Mouse (Mus musculus) intestine, postnatal 0 days (tissue): Measurements from ENCODE around the gene Slc24a3. TPM values are rescaled to one million over a fixed set of nuclear protein-coding genes. Genes with fewer than 3 reads are reported as not detected.
A peak's percentile ranks its signal among the peaks of the same experiment; 100 is the strongest.

Source experiments
- ATAC-seq: fragments of 200-750 bp; cut with Nextera tagmentation; 2 replicates; pipeline ENCODE4 v1.8.0; 2017; ENCODE audit warnings: mild to moderate bottlenecking, moderate TSS enrichment, moderate library complexity
- H3K27ac ChIP-seq: fragments of 300-500 bp; sonication (generic); 2 replicates; pipeline ENCODE4 v1.5.1; 2014; ENCODE audit warnings: mild to moderate bottlenecking, low read depth, low read length, moderate library complexity
- H3K27me3 ChIP-seq: fragments of 300-500 bp; sonication (generic); replicated peaks from 2 replicates; pipeline ENCODE4 v1.6.1; 2014; ENCODE audit warnings: low read length, mixed read lengths; ENCODE audit not compliant: control insufficient read depth, insufficient read depth
- H3K36me3 ChIP-seq: fragments of 300-500 bp; sonication (generic); 2 replicates; pipeline ENCODE4 v1.6.1; 2014; ENCODE audit warnings: mild to moderate bottlenecking, moderate library complexity; ENCODE audit not compliant: control insufficient read depth, insufficient read depth
- H3K4me1 ChIP-seq: fragments of 300-500 bp; sonication (generic); replicated peaks from 2 replicates; pipeline ENCODE4 v1.6.1; 2014; ENCODE audit warnings: antibody characterized with exemption, low read length, mixed read lengths; ENCODE audit not compliant: control insufficient read depth, insufficient read depth
- H3K4me2 ChIP-seq: fragments of 300-500 bp; sonication (generic); replicated peaks from 2 replicates; pipeline ENCODE4 v1.6.1; 2014; ENCODE audit warnings: low read depth, mild to moderate bottlenecking, moderate library complexity
- H3K4me3 ChIP-seq: fragments of 300-500 bp; sonication (generic); 2 replicates; pipeline ENCODE4 v1.5.1; 2014; ENCODE audit warnings: low read depth, low read length
- H3K9ac ChIP-seq: fragments of 300-500 bp; sonication (generic); 2 replicates; pipeline ENCODE4 v1.6.1; 2014; ENCODE audit warnings: mild to moderate bottlenecking, low read depth, low read length
- H3K9me3 ChIP-seq: fragments of 300-500 bp; sonication (generic); 2 replicates; pipeline ENCODE4 v1.6.1; 2016; ENCODE audit warnings: mixed run types; ENCODE audit not compliant: control insufficient read depth
- CTCF ChIP-seq: sonication (generic); IDR thresholded peaks from 2 replicates; pipeline ENCODE4 v1.5.1; 2016; ENCODE audit warnings: low read depth, mild to moderate bottlenecking, control low read depth, antibody characterized with exemption, moderate library complexity
- WGBS: fragments of 180-500 bp; shearing (Covaris S2); extraction: QIAGEN DNeasy Blood & Tissue Kit; methylation state at CpG from one replicate; pipeline ENCODE4 v1.1.7; 2014; 5-methylcytosine and 5-hydroxymethylcytosine counted together
- polyA plus RNA-seq: library from polyadenylated mRNA; unstranded; fragments of >200 nt; fragmentation: Nextera tagmentation; extraction: Ambion mirVana; gene quantifications from 2 replicates; pipeline ENCODE4 v1.2.1, GENCODE M21; 2015

The Slc24a3 gene
- polyA plus RNA-seq, 1 experiment from 2014 or later: 6.5 TPM

- no peak for TF ChIP-seq CTCF
- Histone ChIP-seq H3K4me2 (no peak overlapping the region), H3K9ac (no peak overlapping the region), H3K4me1 (no peaks in the 10 kb centered on the region), H3K27me3 (no peaks in the 10 kb centered on the region), H3K36me3 (no peaks in the 10 kb centered on the region), H3K9me3 (no peaks in the 10 kb centered on the region), H3K4me3 (no peak overlapping the region), H3K27ac (no peak overlapping the region)
- ATAC-seq: no peak
- 43% methylated on average over 2 of the region's 2 CpGs for WGBS
These were observed 116.2 kb downstream of the Slc24a3 start for GRCm38 (mm10) chr2:145283746-145284145.

GRCm38 (mm10) chr2:145288501-145288900, 120.9 kb downstream of the Slc24a3 start:
- H3K36me3 ChIP-seq: no peaks in the 10 kb centered on the region
- no peaks in the 10 kb centered on the region for H3K27me3 ChIP-seq
- H3K27ac ChIP-seq: no peak overlapping the region
- no peak for TF ChIP-seq CTCF
- no peak overlapping the region for H3K9ac ChIP-seq
- H3K4me2 ChIP-seq: no peak overlapping the region
- H3K4me1 ChIP-seq: no peaks in the 10 kb centered on the region
- H3K4me3 ChIP-seq: no peak overlapping the region
- WGBS: 64% methylated on average over 1 of the region's 1 CpGs
- no peak for ATAC-seq
- H3K9me3 ChIP-seq: no peaks in the 10 kb centered on the region

- no peaks in the 10 kb centered on the region for H3K4me1 ChIP-seq
- H3K9me3 ChIP-seq: no peaks in the 10 kb centered on the region
- no peaks in the 10 kb centered on the region for H3K27me3 ChIP-seq
- no peak overlapping the region for H3K4me2 ChIP-seq
- 16% methylated on average over 2 of the region's 2 CpGs for WGBS
- no peak overlapping the region for H3K9ac ChIP-seq
- ATAC-seq: no peak
- H3K4me3 ChIP-seq: no peak overlapping the region
- peak; percentile 72 for TF ChIP-seq CTCF
- no peak overlapping the region for H3K27ac ChIP-seq
- H3K36me3 ChIP-seq: no peaks in the 10 kb centered on the region
These were observed 123.9 kb downstream of the Slc24a3 start for GRCm38 (mm10) chr2:145291473-145291872.

GRCm38 (mm10) chr2:145292196-145292595, 124.6 kb downstream of the Slc24a3 start:
- Histone ChIP-seq H3K9me3 (no peaks in the 10 kb centered on the region), H3K4me3 (no peak overlapping the region), H3K27me3 (no peaks in the 10 kb centered on the region), H3K4me2 (no peak overlapping the region), H3K27ac (no peak overlapping the region), H3K4me1 (no peaks in the 10 kb centered on the region), H3K36me3 (no peaks in the 10 kb centered on the region), H3K9ac (no peak overlapping the region)
- WGBS: 100% methylated on average over 1 of the region's 1 CpGs
- no peak for ATAC-seq
- no peak for TF ChIP-seq CTCF

- WGBS: 6% methylated on average over 1 of the region's 1 CpGs
- H3K27ac ChIP-seq: no peak overlapping the region
- ATAC-seq: no peak
- no peak for TF ChIP-seq CTCF
- no peak overlapping the region for H3K4me3 ChIP-seq
- H3K9me3 ChIP-seq: no peaks in the 10 kb centered on the region
- H3K27me3 ChIP-seq: no peaks in the 10 kb centered on the region
- H3K4me2 ChIP-seq: no peak overlapping the region
- no peak overlapping the region for H3K9ac ChIP-seq
- no peaks in the 10 kb centered on the region for H3K4me1 ChIP-seq
- no peaks in the 10 kb centered on the region for H3K36me3 ChIP-seq
These were observed 125.3 kb downstream of the Slc24a3 start for GRCm38 (mm10) chr2:145292816-145293215.

GRCm38 (mm10) chr2:145296906-145297305, 129.4 kb downstream of the Slc24a3 start:
- Histone ChIP-seq H3K4me2 (no peak overlapping the region), H3K4me1 (no peaks in the 10 kb centered on the region), H3K27me3 (no peaks in the 10 kb centered on the region), H3K9me3 (no peaks in the 10 kb centered on the region), H3K4me3 (no peak overlapping the region), H3K9ac (no peak overlapping the region), H3K27ac (no peak overlapping the region), H3K36me3 (no peaks in the 10 kb centered on the region)
- 83% methylated on average over 1 of the region's 1 CpGs for WGBS
- TF ChIP-seq CTCF: no peak
- no peak for ATAC-seq
